Mouse (Mus musculus): ENCODE data around the gene Pomgnt2. TPM values are rescaled to one million over a fixed set of nuclear protein-coding genes. Genes with fewer than 3 reads are reported as not detected.

Pomgnt2 gene
- polyA plus RNA-seq, 1 experiment from 2014 or later: 12.1 TPM

GRCm38 (mm10) chr9:122018782-122019395 lies 22.0 kb upstream of the Pomgnt2 start:
- Histone ChIP-seq H3K27me3 (ENCODE audit: control insufficient read depth, insufficient read depth, low read depth, low read length) (no peaks in the 10 kb centered on the region), H3K9ac (ENCODE audit: low read length) (peak overlapping the region; percentile 21; the same call in 1 of the 2 replicates), H3K4me3 (ENCODE audit: low read length) (no peak overlapping the region), H3K36me3 (ENCODE audit: control insufficient read depth, insufficient read depth, low read length) (no peaks in the 10 kb centered on the region), H3K4me1 (replicated peaks; ENCODE audit: control insufficient read depth, insufficient read depth, low read length) (peaks cover 17% of the 10 kb centered on the region), H3K4me2 (ENCODE audit: low read depth, low read length) (peak overlapping the region; percentile 19; the same call in 1 of the 2 replicates), H3K27ac (ENCODE audit: low read length) (peak overlapping the region; percentile 10; the same call in 1 of the 2 replicates), H3K9me3 (ENCODE audit: control insufficient read depth, low read length) (no peaks in the 10 kb centered on the region)
- WGBS: 7% methylated on average over 8 of the region's 8 CpGs
- peak; percentile 53 for ATAC-seq (ENCODE audit: low read depth)

GRCm38 (mm10) chr9:122018079-122018478 lies 21.2 kb upstream of the Pomgnt2 start:
- Histone ChIP-seq H3K4me2 (ENCODE audit: low read depth, low read length) (no peak overlapping the region), H3K36me3 (ENCODE audit: control insufficient read depth, insufficient read depth, low read length) (no peaks in the 10 kb centered on the region), H3K27ac (ENCODE audit: low read length) (no peak overlapping the region), H3K27me3 (ENCODE audit: control insufficient read depth, insufficient read depth, low read depth, low read length) (no peaks in the 10 kb centered on the region), H3K9me3 (ENCODE audit: control insufficient read depth, low read length) (no peaks in the 10 kb centered on the region), H3K4me3 (ENCODE audit: low read length) (no peak overlapping the region), H3K9ac (ENCODE audit: low read length) (no peak overlapping the region), H3K4me1 (replicated peaks; ENCODE audit: control insufficient read depth, insufficient read depth, low read length) (peaks cover 10% of the 10 kb centered on the region)
- no peak for ATAC-seq (ENCODE audit: low read depth)
- 79% methylated on average over 5 of the region's 5 CpGs for WGBS

- no peak overlapping the region for H3K4me3 ChIP-seq (ENCODE audit: low read length)
- H3K36me3 ChIP-seq (ENCODE audit: control insufficient read depth, insufficient read depth, low read length): no peaks in the 10 kb centered on the region
- 0 out of 2 replicates have a peak, but pooled peaks have one; percentile 10 for ATAC-seq (ENCODE audit: low read depth)
- 10% methylated on average over 10 of the region's 10 CpGs for WGBS
- H3K9me3 ChIP-seq (ENCODE audit: control insufficient read depth, low read length): no peaks in the 10 kb centered on the region
- H3K27me3 ChIP-seq (ENCODE audit: control insufficient read depth, insufficient read depth, low read depth, low read length): no peaks in the 10 kb centered on the region
- H3K4me1 ChIP-seq (replicated peaks; ENCODE audit: control insufficient read depth, insufficient read depth, low read length): peaks cover 4% of the 10 kb centered on the region; the same call in 1 of the 2 replicates
- H3K4me2 ChIP-seq (ENCODE audit: low read depth, low read length): no peak overlapping the region
- H3K27ac ChIP-seq (ENCODE audit: low read length): no peak overlapping the region
- no peak overlapping the region for H3K9ac ChIP-seq (ENCODE audit: low read length)
Observed at GRCm38 (mm10) chr9:122014241-122014667, 17.3 kb upstream of the Pomgnt2 start.

GRCm38 (mm10) chr9:122013629-122014028 lies 16.7 kb upstream of the Pomgnt2 start:
- Histone ChIP-seq H3K9ac (ENCODE audit: low read length) (no peak overlapping the region), H3K27ac (ENCODE audit: low read length) (no peak overlapping the region), H3K27me3 (ENCODE audit: control insufficient read depth, insufficient read depth, low read depth, low read length) (no peaks in the 10 kb centered on the region), H3K4me1 (replicated peaks; ENCODE audit: control insufficient read depth, insufficient read depth, low read length) (no peaks in the 10 kb centered on the region), H3K9me3 (ENCODE audit: control insufficient read depth, low read length) (no peaks in the 10 kb centered on the region), H3K4me3 (ENCODE audit: low read length) (no peak overlapping the region), H3K4me2 (ENCODE audit: low read depth, low read length) (no peak overlapping the region), H3K36me3 (ENCODE audit: control insufficient read depth, insufficient read depth, low read length) (no peaks in the 10 kb centered on the region)
- no peak for ATAC-seq (ENCODE audit: low read depth)
- 71% methylated on average over 4 of the region's 4 CpGs for WGBS

- no peaks in the 10 kb centered on the region for H3K36me3 ChIP-seq (ENCODE audit: control insufficient read depth, insufficient read depth, low read length)
- H3K4me1 ChIP-seq (replicated peaks; ENCODE audit: control insufficient read depth, insufficient read depth, low read length): no peaks in the 10 kb centered on the region
- H3K4me3 ChIP-seq (ENCODE audit: low read length): no peak overlapping the region
- H3K9ac ChIP-seq (ENCODE audit: low read length): no peak overlapping the region
- H3K27ac ChIP-seq (ENCODE audit: low read length): no peak overlapping the region
- no peak for ATAC-seq (ENCODE audit: low read depth)
- H3K9me3 ChIP-seq (ENCODE audit: control insufficient read depth, low read length): no peaks in the 10 kb centered on the region
- no peak overlapping the region for H3K4me2 ChIP-seq (ENCODE audit: low read depth, low read length)
- 80% methylated on average over 2 of the region's 2 CpGs for WGBS
- no peaks in the 10 kb centered on the region for H3K27me3 ChIP-seq (ENCODE audit: control insufficient read depth, insufficient read depth, low read depth, low read length)
Observed at GRCm38 (mm10) chr9:122012816-122013215, 15.9 kb upstream of the Pomgnt2 start.

- Histone ChIP-seq H3K36me3 (ENCODE audit: control insufficient read depth, insufficient read depth, low read length) (no peaks in the 10 kb centered on the region), H3K27ac (ENCODE audit: low read length) (no peak overlapping the region), H3K27me3 (ENCODE audit: control insufficient read depth, insufficient read depth, low read depth, low read length) (no peaks in the 10 kb centered on the region), H3K4me2 (ENCODE audit: low read depth, low read length) (no peak overlapping the region), H3K4me1 (replicated peaks; ENCODE audit: control insufficient read depth, insufficient read depth, low read length) (no peaks in the 10 kb centered on the region), H3K9ac (ENCODE audit: low read length) (no peak overlapping the region), H3K4me3 (ENCODE audit: low read length) (no peak overlapping the region), H3K9me3 (ENCODE audit: control insufficient read depth, low read length) (no peaks in the 10 kb centered on the region)
- WGBS: 55% methylated on average over 2 of the region's 2 CpGs
- no peak for ATAC-seq (ENCODE audit: low read depth)
Observed at GRCm38 (mm10) chr9:122010751-122011150, 13.8 kb upstream of the Pomgnt2 start.

- 32% methylated on average over 2 of the region's 2 CpGs for WGBS
- no peaks in the 10 kb centered on the region for H3K9me3 ChIP-seq (ENCODE audit: control insufficient read depth, low read length)
- no peak for ATAC-seq (ENCODE audit: low read depth)
- H3K4me2 ChIP-seq (ENCODE audit: low read depth, low read length): no peak overlapping the region
- no peaks in the 10 kb centered on the region for H3K4me1 ChIP-seq (replicated peaks; ENCODE audit: control insufficient read depth, insufficient read depth, low read length)
- H3K9ac ChIP-seq (ENCODE audit: low read length): no peak overlapping the region
- no peak overlapping the region for H3K4me3 ChIP-seq (ENCODE audit: low read length)
- no peaks in the 10 kb centered on the region for H3K27me3 ChIP-seq (ENCODE audit: control insufficient read depth, insufficient read depth, low read depth, low read length)
- H3K36me3 ChIP-seq (ENCODE audit: control insufficient read depth, insufficient read depth, low read length): no peaks in the 10 kb centered on the region
- H3K27ac ChIP-seq (ENCODE audit: low read length): no peak overlapping the region
Observed at GRCm38 (mm10) chr9:122008876-122009275, 12.0 kb upstream of the Pomgnt2 start.

GRCm38 (mm10) chr9:122006609-122007008 lies 9.7 kb upstream of the Pomgnt2 start:
- no peak overlapping the region for H3K9ac ChIP-seq (ENCODE audit: low read length)
- no peaks in the 10 kb centered on the region for H3K27me3 ChIP-seq (ENCODE audit: control insufficient read depth, insufficient read depth, low read depth, low read length)
- no peak overlapping the region for H3K27ac ChIP-seq (ENCODE audit: low read length)
- no peak overlapping the region for H3K4me3 ChIP-seq (ENCODE audit: low read length)
- no peaks in the 10 kb centered on the region for H3K9me3 ChIP-seq (ENCODE audit: control insufficient read depth, low read length)
- H3K4me2 ChIP-seq (ENCODE audit: low read depth, low read length): no peak overlapping the region
- 6% methylated on average over 7 of the region's 7 CpGs for WGBS
- ATAC-seq (ENCODE audit: low read depth): no peak
- no peaks in the 10 kb centered on the region for H3K36me3 ChIP-seq (ENCODE audit: control insufficient read depth, insufficient read depth, low read length)
- no peaks in the 10 kb centered on the region for H3K4me1 ChIP-seq (replicated peaks; ENCODE audit: control insufficient read depth, insufficient read depth, low read length)

GRCm38 (mm10) chr9:122006175-122006574 lies 9.3 kb upstream of the Pomgnt2 start:
- no peak overlapping the region for H3K4me3 ChIP-seq (ENCODE audit: low read length)
- no peak overlapping the region for H3K4me2 ChIP-seq (ENCODE audit: low read depth, low read length)
- H3K27ac ChIP-seq (ENCODE audit: low read length): no peak overlapping the region
- WGBS: 88% methylated on average over 2 of the region's 2 CpGs
- no peak for ATAC-seq (ENCODE audit: low read depth)
- H3K9ac ChIP-seq (ENCODE audit: low read length): no peak overlapping the region
- H3K36me3 ChIP-seq (ENCODE audit: control insufficient read depth, insufficient read depth, low read length): no peaks in the 10 kb centered on the region
- no peaks in the 10 kb centered on the region for H3K27me3 ChIP-seq (ENCODE audit: control insufficient read depth, insufficient read depth, low read depth, low read length)
- H3K9me3 ChIP-seq (ENCODE audit: control insufficient read depth, low read length): no peaks in the 10 kb centered on the region
- no peaks in the 10 kb centered on the region for H3K4me1 ChIP-seq (replicated peaks; ENCODE audit: control insufficient read depth, insufficient read depth, low read length)
